Mouse (Mus musculus) small intestine, adult 10 weeks (tissue): ENCODE results near the gene Tubb1. TPM values are rescaled to one million over a fixed set of nuclear protein-coding genes. Genes with fewer than 3 reads are reported as not detected.

Experiments used
- polyA plus RNA-seq: library from polyadenylated mRNA; stranded (reverse); fragments of 350-450 nt; fragmentation: Illumina TruSeq; extraction: RNeasy Lipid Tissue Mini Kit (QIAGEN cat#74804); gene quantifications from one replicate; pipeline ENCODE4 v1.2.3, GENCODE M21; 2014; ENCODE audit warnings: low replicate concordance

Gene Tubb1
- polyA plus RNA-seq, result not detected

DNA sequence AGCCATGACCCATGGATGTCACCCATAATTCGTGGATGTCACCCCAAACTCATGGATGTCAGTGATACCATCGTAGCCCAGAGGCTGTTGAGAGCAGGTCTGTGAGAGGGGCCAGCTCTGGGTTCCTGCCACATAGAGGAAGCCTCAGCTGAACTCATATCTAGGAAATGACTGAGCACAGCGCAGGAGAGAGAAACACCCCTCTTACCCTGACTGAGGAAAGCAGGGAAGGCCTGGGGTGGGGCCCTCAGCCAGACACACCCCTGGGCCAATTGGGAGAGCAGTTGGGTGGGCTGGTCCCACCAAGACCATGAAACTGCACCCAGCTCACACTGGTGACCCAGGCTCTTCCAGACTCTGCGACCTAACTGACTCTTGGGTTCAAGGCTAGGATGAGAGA lies at the start of gene Tubb1:
Tubb1 (plus strand) TSS at position 343 of the 400 bp plus-strand sequence.

DNA sequence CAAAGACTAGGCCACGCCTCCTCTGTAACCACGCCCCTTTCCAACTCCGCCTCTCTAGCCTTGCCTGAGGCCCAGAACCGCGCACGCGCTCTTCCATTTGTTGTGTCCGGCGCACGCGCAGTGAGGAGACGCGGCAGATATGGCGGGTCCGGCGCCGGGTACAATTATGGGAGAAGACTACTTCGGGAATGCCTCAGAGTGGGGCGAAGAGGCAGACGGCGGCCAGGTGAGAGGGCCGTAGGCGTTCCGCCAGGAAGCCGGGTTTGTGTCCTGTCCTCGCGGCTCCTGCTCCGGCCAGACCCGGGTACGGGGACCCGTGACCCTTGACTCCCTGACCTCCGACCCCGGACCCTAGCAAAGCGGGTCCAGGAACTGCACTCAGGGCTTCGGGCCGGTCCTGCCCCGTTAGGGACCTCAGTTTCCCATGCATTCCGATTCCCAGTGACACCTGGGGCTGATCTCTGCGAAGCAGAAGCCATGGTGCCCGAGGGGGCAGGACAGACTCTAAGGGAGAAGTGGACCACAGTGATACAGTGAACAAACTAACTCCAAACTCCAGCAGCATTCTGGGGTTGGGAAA lies 34.7 kb upstream of the Tubb1 start, which contains the start of gene Nelfcd:
Nelfcd (plus strand) TSS at position 74 of the 580 bp plus-strand sequence.

DNA sequence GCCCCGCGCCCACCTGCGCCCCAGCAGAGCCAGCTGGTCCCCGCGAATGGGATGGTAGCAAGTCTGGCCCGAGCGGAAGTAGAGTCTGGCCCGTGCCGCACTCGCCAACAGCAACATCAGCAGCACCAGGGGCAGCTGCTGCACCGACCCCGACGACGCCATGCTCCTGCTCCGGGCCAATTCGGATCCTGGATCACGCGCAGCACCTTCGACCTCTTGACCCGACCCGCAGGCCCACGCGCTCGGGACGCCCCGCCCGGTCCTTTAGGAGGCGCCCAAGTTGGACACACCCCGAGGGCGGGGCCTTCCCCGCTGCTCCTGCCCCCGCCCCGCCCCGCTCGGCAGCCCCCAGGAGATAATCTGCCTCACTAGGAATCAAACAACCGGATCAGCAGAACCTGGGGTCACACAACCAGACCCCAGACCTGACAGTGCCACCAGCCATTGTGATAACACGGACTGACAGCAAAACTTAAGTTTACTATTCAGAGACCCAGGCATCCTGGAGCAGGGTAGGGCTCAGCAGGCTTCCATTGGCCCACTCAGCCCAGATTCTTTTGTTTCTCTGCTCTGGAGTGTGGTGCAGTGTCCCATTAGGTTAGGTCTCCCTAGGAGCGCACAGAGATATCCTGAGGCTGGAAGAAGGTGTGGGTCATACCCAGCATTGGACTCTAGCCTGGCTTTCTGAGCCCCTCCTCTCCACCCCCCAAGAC lies 11.6 kb upstream of the Tubb1 start, which contains the start of gene Ctsz:
Ctsz (minus strand) TSS at position 303 of the 713 bp plus-strand sequence.

DNA sequence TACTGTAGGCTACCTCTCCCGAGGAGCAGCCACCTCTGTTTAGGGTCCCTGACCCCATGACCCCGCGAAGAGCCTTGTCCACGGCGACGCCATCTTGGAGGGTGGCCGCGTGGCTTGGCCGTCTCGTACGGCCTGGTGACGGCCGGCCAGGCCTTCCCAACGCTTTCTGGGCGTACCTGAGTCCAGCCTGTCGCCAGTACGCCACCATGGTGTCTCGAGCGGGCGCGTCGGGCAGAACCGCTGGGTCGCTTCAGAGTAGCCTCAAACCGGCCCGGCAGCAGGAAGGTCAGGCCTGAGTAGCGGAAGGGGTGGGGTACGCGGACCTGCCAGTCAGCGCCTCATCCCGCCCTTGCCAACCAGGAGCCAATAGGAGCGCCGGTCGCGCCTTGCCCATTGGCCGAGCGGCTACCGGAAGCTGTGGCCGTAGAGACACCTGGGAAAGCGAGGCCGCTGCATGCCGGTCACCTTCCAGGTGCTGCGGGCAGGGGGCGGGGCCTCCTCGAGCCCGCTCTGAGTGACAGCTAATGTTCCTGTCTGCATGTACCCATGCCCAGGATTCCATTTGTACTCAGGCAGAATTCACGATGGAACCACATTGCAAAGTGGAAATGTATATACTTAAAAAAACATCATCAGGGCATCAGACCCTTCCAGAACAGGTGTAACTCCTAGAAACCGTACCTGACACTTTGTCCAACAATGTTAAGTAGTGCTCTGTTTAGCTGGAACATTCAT lies 13.5 kb downstream of the Tubb1 start, which contains the start of gene Atp5e:
Atp5e (minus strand) TSS at position 317 of the 735 bp plus-strand sequence.

DNA sequence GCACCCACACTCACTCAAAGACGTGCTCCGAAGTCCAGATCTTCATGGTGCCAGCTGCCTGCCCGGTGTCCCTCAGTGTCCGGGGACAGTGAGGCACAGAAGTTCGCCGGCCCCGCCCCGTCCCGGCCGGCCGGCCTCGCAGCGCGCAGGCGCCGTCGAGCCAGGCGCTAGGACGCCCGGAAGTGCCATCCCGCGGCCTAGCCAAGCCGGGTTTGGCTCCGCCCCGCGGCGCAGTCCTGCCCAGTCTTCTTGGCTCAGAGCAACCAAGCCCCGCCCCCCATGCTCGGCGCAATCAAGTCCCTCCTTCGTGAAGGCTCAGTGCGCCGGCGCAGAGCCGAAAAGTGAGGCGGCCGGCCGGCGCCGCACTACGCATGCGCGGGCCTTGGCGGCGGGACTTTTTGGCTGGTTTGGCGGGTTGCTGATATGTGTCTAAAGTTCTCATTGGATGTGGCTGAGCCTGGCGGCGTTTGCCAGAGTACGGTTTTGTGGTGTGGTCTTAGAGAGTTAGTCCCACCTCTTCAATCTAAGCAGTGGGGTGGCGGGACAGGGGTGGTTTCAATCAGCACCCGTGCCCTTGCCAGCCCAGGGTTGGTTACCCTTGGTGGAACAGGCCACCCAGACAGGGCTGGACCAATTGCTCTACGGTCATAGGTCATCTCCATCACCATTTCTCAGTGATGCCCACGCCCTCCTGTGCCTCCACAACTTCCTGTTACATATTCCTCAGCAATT lies 22.5 kb downstream of the Tubb1 start, which contains the start of gene Prelid3b:
Prelid3b (minus strand) TSS at position 264 of the 732 bp plus-strand sequence.

Other genes starting within 250 kb of the Tubb1 start
- 371 TPM for gene Gnas, start 166.4 kb upstream of the Tubb1 start, polyA plus RNA-seq
- not detected for gene Gm20721, start 104.0 kb upstream of the Tubb1 start, polyA plus RNA-seq
- 2.3 TPM for gene Nelfcd, start 34.9 kb upstream of the Tubb1 start, polyA plus RNA-seq
- 8.4 TPM for gene Ctsz, start 11.7 kb upstream of the Tubb1 start, polyA plus RNA-seq
- gene Atp5e, start 13.4 kb downstream of the Tubb1 start, polyA plus RNA-seq, result 20.3 TPM
- gene Prelid3b, start 22.4 kb downstream of the Tubb1 start, polyA plus RNA-seq, result 118 TPM
- gene Zfp831, start 192.8 kb downstream of the Tubb1 start, polyA plus RNA-seq, result 0.30 TPM